25 mouse cellular contexts compared by ENCODE assay signal in genomic region chr7:131162251-131162650, GRCm38 (mm10). TPM values are rescaled to one million over a fixed set of nuclear protein-coding genes. Genes with fewer than 3 reads are reported as not detected.
A peak's percentile ranks its signal among the peaks of the same experiment; 100 is the strongest.
DNase-seq lines count a peak whose midpoint lies in the region.
"Had no signal": no experiment of that assay in that cellular context is flagged by ENCODE, and none has a peak within 500 bp of the region (broad histone marks: within the 10 kb centered on the region; RNA-seq: fewer than 3 reads in every experiment).

No protein-coding gene starts in this region.

- no peaks in the 10 kb centered on the region for H3K9me3 ChIP-seq in heart, embryonic 10.5 days

- WGBS in heart, embryonic 10.5 days = 62% methylated on average over 7 of the region's 7 CpGs

- H3K36me3 ChIP-seq in heart, embryonic 10.5 days = no peaks in the 10 kb centered on the region
- H3K36me3 ChIP-seq: G1E had no signal

- no peak overlapping the region for H3K27ac ChIP-seq in heart, embryonic 10.5 days

- no peaks in the 10 kb centered on the region for H3K27me3 ChIP-seq in heart, embryonic 10.5 days (ENCODE audit: insufficient read depth, poor library complexity, severe bottlenecking)

- DNase-seq in heart, adult 11 months = peak; percentile 74
- DNase-seq in heart, postnatal 4 days = no peak
- peak; percentile 58 for DNase-seq in heart, embryonic 10.5 days (ENCODE audit: low spot score)
- no peak for DNase-seq in heart, adult 9 months (ENCODE audit: low spot score in 2 of 2)
- DNase-seq in thymus, postnatal 4 days = peak; percentile 28
- DNase-seq in thymus, postnatal 36 days = no peak
- DNase-seq: adrenal gland, adult 2 months; adrenal gland, adult 8-10 months; adrenal gland, postnatal 10 days; adrenal gland, postnatal 14 days; adrenal gland, postnatal 25 days; adrenal gland, postnatal 36 days; B cell, adult 2 months; cerebellum, adult 18-20 months had no signal

- no peaks in the 10 kb centered on the region for H3K4me1 ChIP-seq in heart, embryonic 10.5 days

- no peak overlapping the region for H3K4me3 ChIP-seq in heart, embryonic 10.5 days

RNA-seq across cellular contexts. Expression of gene 5430419D17Rik, which starts 12.0 kb away (rescaled TPM):
- 10 to 100 TPM in 1 of 2 experiments, 1 to 10 TPM in 1; 9.2 to 11.3 TPM for total RNA-seq in heart, postnatal 4 days (2021)
- 0.06 and 0.07 TPM in 2 replicates for polyA plus RNA-seq in heart, embryonic 10.5 days (2016; fragmentation: Nextera tagmentation; extraction: Ambion mirVana)
- total RNA-seq: adrenal gland, adult 18-20 months; adrenal gland, adult 2 months; adrenal gland, adult 8-10 months; adrenal gland, postnatal 10 days; adrenal gland, postnatal 14 days; adrenal gland, postnatal 25 days; adrenal gland, postnatal 36 days; CH12.LX; MEL had no signal
- polyA plus RNA-seq: activated CD4-positive, CD25-positive, alpha-beta regulatory T cell, adult 4 months; adrenal gland, adult 2 months; CD4-positive, CD25-positive, alpha-beta regulatory T cell, adult 4 months; G1E had no signal

RNA-seq across cellular contexts. Expression of gene 4933402N03Rik, which starts 16.1 kb away (rescaled TPM):
- total RNA-seq in heart, postnatal 4 days (2021) = not detected
- polyA plus RNA-seq in heart, embryonic 10.5 days (2016; fragmentation: Nextera tagmentation; extraction: Ambion mirVana) = not detected in 2 replicates
- total RNA-seq: adrenal gland, adult 18-20 months; adrenal gland, adult 2 months; adrenal gland, adult 8-10 months; adrenal gland, postnatal 10 days; adrenal gland, postnatal 14 days; adrenal gland, postnatal 25 days; adrenal gland, postnatal 36 days; adrenal gland, postnatal 4 days; CH12.LX; ES-E14; MEL had no signal
- polyA plus RNA-seq: activated CD4-positive, CD25-positive, alpha-beta regulatory T cell, adult 4 months; adrenal gland, adult 2 months; brain, embryonic 14.5 days; C2C12; CD4-positive, CD25-positive, alpha-beta regulatory T cell, adult 4 months; G1E; Patski had no signal

Comparison
In these comparisons a context has a peak if more than half of its experiments do, and no peak if none do; other contexts are left out.
1. DNase-seq: peak in heart, adult 11 months (single experiment), heart, embryonic 10.5 days (single experiment) and thymus, postnatal 4 days (single experiment); none in heart, postnatal 4 days (single experiment), heart, adult 9 months (0 of 2) and thymus, postnatal 36 days (0 of 2).